Mouse (Mus musculus) A20 (cell line): ENCODE data around the gene Ifi208.
"Not testable (repeated sequence)": the region's sequence is repeated elsewhere in the genome, so short reads cannot be mapped to it uniquely, and the experiment has no call there.

ENCODE experiments used
- DNase-seq: peaks from one replicate; pipeline ENCODE4 v3.0.0-alpha.2; 2011; ENCODE audit warnings: low read depth, low spot score

Ifi208 gene

DNA sequence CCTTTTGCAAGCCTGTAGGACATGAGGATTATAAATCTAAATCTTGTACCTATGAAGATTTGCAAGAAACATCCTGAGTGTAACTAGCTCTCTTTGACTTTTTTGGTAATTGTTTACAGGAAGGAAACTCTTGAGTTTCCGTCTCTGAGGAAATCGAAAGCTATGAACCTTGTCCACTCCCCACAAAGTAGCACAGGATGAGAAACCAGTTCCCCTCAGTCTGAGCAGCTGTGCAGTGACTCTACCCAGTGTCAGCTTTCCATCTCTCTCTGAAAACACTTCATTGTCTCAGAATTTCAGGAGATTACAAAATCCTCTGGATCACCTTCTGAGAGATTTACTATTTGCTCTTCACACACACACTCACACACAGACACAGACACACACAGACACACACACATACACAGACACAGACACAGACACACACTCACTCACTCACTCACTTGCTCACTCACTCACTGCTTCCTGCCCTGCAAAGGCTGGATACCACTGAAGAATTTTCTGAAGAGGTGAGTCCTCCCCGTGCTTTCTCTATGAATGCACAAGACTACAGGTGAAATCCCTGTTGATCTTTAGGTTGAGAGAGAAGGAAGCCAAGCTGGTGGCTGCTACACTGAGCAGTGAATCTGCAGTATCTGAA is at the start of gene Ifi208:
Ifi208 (plus strand) TSS at position 218 of the 640 bp plus-strand sequence.
- not testable (repeated sequence) for DNase-seq

DNA sequence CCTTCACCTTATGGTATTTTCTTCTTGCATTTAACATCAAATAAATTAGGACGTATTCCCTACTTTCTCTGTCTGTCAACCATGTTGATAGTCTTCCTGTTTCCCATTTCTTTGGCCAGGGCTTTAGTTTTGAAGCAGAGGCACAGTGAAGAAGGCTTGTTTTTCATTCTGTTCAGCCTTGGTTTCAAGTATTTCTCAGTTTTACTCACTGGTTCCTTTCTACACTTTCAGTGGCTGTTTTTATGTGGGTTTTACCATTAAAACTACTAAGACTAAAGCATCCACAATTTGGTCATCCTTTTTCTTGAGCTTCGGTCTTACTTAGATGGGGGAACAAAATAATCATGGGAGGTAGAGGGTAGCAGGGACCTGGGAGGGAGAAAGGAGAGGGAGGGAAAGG is 49.4 kb upstream of the Ifi208 start:
- no peak for DNase-seq

DNA sequence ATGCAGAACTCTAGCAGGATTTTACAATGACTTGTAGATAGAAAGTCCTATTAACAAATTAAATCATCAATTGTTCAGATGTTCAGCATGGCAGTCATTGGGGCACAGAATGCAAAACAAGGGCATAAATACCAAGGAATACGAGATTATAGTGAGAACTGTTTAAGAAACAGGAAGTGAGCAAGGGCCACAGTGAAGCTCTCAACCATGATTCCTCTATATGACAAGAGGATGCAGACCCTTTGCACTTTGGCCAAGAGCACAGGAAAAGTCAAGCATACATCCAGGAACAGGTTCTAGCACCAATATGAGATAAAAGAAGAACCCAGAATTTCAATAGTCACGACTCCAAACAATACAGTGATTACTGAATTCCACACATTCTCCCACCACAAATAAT is 46.8 kb upstream of the Ifi208 start:
- DNase-seq = peak; percentile 59

DNA sequence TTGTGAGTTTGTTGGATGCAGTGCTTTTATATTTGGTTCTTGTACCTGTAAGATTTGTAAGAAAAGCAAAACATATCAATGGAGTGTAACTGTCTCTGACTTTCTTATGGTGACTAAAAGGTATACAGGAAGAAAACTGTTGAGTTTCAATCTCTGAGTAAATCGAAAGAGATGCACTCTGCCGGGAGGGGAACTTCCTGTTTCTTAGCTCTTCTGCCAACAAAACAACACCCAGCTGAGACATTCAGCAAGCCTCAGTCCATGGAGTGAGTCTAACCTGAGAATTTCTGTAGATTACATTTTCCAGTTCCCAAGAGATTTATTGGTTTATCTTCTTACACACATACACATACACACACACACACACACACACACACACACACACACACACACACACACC is 42.9 kb upstream of the Ifi208 start, which contains the start of gene Ifi209:
Ifi209 (plus strand) TSS at position 296 of the 400 bp plus-strand sequence.
- DNase-seq = peak; percentile 79

DNA sequence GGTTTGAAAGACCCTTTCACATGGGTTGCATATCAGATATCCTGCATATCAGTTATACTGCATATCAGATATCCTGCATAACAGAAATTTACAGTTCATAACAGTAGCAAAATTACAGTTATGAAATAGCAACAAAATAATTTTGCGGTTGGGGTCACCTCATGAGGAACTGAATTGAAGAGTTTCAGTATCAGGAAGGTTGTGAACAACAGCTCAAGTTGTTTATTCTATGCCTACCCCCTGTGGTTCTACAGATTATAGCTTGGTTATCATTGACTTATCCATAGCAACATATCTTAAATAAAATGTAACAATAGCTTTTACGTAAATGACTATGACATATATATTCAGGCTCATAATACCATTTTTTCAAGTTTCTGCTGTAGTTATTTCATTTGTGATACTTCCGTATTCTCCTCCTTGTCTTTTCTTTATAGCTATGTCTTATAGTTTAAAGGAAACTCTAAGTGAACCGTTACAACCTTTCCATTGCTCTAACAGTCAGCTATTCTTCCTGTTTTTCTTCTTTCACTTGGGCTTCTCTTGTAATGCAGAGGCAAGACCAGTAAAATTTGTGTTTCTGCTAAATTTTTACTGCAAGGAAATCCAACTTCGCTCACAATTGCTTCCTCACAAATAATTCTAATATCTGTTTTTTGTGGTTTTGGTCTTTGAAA is 39.4 kb upstream of the Ifi208 start:
- DNase-seq = no peak

DNA sequence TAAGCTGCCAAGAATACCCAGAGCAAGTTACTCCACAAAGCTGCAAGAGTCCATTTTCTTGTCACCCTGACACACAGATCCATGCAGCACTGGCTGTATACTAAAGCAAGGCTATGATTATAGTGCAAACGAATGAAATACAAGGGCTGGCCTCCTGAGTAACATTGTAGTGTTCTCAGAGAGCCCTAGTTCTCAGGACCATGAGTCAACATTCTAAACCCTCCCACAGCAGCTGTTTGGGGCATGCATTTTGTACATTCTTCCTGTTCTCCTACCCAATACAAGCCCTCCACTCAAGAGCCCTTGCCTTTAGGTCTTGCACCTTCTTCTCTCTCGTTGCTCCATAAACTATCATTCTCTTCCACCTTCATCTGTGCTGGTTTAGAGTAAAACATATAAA is 28.1 kb upstream of the Ifi208 start:
- no peak for DNase-seq

DNA sequence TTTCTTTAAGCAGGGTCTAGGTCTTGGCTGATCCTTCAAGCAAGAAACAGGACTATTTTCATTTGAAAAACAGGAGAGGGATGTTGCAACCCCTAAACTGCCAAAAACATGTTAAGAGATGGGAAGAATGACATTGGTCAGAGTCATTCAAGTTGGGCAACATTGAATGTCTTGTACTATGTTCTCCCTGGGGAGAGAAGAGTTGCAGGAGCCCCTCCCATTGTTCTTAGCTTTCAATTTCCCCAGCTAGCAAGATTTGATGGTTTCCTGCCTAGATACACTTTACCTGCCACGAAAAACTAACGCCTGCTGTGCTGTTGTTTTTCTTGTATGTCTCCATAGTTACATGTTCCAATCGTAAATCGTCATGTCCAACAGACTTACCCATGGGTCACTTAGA is 15.5 kb upstream of the Ifi208 start:
- no peak for DNase-seq

DNA sequence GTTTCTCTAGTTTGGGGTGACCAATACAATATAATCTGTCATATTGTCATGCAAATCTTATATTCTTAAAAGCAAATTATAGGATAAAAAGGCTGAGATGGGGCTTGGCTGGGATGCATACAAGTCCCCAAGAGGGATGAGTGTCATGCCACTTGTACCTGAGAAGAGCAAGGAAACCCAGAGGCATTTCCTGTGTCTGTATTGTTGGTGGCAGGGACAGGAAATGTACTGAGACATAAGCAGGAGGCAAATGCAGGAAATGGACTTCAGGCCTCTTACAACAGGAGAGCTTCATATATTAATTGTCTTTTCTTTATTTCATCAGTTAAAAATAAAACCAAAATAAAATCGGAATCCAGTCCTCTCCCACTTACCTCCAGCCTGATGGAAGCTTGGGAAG is 5.1 kb downstream of the Ifi208 start:
- DNase-seq = not testable (repeated sequence)

DNA sequence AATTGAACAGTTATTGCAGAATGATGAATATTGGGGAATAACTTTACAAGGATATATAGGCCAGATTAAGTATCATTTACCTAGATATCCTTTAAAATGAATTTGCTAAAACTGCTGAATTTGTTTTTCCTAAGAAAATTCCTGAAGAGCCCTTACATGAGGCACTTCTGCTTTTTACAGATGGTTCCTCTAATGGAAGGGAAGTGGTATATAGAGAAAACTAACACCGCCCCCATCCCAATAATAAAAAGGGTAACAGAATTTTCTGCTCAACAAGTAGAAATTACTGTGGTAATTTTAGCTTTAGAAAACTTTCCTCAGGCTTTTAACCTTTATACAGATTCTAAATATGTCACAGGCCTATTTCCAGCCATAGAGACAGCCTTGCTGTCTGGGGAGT is 20.8 kb downstream of the Ifi208 start:
- no peak for DNase-seq

DNA sequence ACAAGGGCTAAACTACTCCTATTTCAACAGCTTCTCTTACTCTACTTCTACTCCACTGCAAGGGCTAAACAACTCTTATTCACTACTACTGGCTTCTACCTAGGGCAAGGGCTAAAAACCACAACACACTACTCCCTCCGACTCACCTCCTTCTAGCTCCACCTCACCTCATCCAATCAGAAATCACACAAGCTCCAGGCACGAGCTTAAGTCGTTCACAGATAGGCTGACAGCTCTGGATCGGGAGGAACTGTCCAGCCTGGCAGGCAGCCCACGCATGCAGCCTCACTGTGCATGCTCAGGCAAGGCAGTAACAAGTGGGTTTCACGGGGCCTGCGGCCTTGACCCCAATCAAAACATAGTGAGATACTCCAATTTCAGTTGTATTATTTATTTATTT is 59.7 kb downstream of the Ifi208 start:
- no peak for DNase-seq

DNA sequence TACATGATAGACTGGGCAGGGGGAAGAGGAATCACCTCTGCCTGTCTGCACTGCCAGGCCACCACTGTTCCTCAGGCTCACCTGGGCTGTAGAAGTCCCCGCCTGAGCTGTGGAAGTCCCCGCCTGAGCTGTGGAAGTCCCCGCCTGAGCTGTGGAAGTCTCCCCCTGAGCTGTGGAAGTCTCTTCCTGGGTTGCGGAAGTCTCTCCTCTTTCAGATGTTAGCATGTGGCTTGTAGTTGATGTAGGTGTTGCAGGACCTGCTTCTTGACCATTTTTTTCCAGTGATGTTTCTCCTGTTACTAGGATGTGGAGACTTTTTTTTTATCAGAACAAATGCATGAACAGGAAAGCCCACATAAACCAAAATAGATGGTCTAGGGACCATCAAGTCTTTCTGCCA is 61.5 kb downstream of the Ifi208 start:
- DNase-seq = not testable (repeated sequence)

DNA sequence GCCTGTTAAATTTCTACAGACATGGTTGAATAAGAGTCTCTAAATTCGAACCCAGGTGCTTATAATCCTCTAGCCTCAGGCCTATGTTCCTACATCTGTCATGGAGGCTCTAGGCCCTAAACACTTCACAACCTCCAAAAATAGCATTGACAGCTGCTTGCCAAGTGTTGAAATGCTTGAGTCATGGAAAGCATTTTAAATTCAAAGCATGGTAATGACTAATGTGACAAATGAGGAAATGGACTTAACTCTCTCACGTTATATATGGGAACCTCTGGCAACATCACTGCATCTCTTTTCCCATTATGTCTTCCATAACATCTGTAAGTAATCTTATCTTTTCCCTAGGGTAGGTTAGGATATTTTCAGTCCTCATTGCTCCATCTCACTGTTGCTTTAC is 63.5 kb downstream of the Ifi208 start:
- no peak for DNase-seq

DNA sequence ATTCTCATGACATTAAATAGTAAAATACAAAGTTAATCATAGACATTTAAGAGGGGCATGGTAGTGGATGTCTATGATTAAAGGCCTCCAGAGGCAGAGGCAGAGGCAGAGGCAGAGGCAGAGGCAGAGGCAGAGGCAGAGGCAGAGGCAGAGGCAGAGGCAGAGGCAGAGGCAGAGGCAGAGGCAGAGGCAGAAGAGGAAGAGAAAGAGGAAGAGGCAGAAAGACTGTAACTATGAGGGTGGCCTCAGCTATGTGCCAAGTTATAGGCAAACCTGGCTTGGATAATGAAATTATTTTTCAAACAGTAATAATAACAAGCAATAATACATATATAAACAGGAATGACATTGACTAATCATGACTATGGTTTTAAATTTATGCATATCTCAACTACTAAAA is 67.1 kb downstream of the Ifi208 start:
- DNase-seq = no peak

DNA sequence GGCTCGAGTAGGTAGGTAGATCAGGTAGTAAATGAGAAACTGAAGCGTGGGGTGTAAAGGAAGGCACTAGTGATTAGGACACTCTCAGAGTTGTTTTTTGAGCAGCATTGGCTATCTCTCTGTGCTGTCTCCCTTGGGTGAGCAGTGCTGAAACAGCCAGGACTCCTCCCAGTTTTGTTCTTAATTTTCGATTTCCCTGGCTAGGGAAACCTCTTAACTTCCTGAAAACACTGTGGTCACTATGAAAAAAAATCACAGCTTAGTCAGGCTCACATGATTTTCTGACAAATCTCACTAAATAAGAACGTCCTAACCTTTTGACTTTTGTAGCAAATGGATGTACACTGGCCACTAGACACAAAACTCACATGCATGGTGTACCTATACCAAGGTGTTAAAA is 68.2 kb downstream of the Ifi208 start, which contains the start of gene Ifi207:
Ifi207 (minus strand) TSS at position 92 of the 400 bp plus-strand sequence.
- no peak for DNase-seq

DNA sequence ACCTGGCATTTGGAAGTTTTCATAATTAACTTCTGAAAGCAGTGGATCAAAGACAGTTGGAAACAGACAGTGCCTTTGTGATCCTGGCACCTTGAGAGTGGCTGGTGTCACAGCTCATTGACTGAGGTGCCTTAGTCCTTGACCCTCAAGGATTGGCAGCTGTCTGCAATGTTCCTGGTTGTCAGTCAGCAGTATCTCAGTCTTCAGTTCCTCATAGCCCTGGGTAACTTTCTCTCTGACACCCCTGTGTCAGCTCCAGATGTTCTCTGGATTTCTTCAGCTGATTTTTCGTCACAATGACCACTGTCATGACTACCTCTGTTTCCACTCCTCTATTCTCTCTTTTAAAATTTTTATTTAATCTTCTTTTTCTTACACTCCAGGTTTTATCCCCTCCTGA is 68.8 kb downstream of the Ifi208 start:
- no peak for DNase-seq
